Mouse (Mus musculus): ENCODE data around the gene Casp14.

GRCm38 (mm10) chr10:78710706-78711105 is 7.4 kb downstream of the Casp14 start:
- TF ChIP-seq POLR2A (IDR thresholded peaks at IDR 0.05; ENCODE audit: insufficient read depth, low read length) (no peak), CTCF (IDR thresholded peaks at IDR 0.05; ENCODE audit: low read depth, low read length) (no peak)
